Mouse (Mus musculus): Measurements from ENCODE around the gene Agrn. TPM values are rescaled to one million over a fixed set of nuclear protein-coding genes. Genes with fewer than 3 reads are reported as not detected.

Gene Agrn
- polyA plus RNA-seq (2017; shearing (Covaris generic)), result 1 to 10 TPM; 3.9 to 6.5 TPM

GRCm38 (mm10) chr4:156197131-156197828 is at the start of gene Agrn:
Agrn (minus strand) TSS chr4:156197488.

GRCm38 (mm10) chr4:156235808-156236533 is 38.7 kb upstream of the Agrn start, which contains the start of gene Noc2l:
Noc2l (plus strand) TSS chr4:156236010.

GRCm38 (mm10) chr4:156234701-156235213 is 37.5 kb upstream of the Agrn start, which contains the start of gene Plekhn1:
Plekhn1 (minus strand) TSS chr4:156234857.

GRCm38 (mm10) chr4:156215649-156216048 is 18.4 kb upstream of the Agrn start, which contains the start of gene Perm1:
Perm1 (plus strand) TSS chr4:156215868.

DNA sequence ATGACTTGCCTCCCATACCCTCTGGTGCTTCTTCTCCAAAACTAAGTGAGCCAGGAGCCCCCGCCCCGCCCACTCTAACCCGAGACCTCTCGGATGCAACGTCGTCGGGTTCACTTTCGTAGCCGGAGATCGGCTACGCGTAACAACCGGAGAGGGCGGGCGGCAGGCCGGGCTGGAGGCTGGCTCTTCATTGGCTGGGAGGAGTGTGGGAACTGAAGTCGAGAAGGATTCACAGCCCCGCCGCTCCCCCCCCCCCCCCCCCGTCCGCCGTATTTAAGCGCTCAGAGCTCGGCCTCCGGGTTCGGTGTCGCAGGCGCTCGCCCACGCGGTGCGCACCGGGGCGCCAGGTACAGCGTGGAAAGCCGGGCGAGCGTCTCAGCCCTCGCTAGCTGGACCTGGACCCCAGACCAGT is 5.7 kb upstream of the Agrn start, which contains the start of gene AW011738:
AW011738 (plus strand) TSS at position 304 of the 412 bp plus-strand sequence.

DNA sequence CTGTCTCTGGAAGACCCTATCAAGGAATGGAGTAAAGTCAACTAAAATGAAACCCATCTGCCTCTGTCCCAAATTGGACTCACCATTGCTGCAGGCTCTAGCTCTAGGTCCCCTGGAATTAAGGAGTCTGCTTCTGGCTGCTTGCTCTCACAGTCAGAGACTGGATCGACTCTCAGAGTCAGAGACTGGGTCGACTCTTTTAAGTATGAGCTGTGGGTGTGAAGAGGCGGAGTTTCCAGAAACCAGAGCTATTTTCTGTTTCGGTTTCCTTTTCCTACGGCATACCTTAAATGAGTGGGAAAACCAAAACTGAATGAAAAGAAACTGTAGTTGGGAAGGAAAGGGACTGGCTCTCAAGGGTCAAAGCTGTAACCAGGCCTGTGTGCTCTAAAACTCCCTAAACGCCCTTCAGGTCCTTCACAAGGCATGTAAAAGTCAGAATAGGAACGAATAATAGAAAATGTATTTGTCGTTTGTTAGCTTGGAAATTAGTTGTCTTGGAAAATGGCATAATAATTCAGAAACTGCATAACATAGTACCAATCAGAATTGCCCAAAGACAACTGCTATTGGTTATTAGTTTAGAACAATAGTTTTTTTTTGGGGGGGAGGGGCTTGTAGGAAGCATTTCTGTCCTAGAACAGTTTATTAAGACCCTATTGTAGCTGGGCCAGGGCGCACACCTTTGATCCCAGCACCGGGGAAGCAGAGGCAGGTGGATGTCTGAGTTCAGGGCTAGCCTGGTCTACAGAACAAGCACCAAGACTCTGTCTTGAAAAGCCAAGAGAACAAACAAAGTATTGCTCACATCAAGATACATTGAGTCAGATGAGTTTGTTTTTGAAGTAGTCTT is 3.6 kb upstream of the Agrn start, which contains the start of gene Isg15:
Isg15 (minus strand) TSS at position 196 of the 853 bp plus-strand sequence.

DNA sequence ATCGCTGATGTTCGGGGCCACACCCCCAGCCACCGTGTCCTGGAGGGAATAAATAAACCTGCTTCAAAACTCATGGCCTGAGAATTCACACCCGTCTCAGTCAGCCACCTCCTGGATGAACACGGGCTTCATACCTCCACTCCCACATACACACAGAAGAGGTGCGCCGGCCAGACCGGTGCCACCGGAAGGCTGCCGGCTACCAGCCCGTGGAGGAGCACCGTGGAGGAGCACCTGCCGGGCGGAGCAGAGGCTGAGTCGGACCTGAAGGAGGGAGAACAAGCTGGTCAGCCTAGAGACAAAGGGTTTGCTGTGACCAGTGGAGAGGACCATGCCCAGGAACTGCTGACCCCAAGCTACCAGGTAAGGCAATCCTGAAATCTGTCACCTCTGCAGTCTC is 66.9 kb downstream of the Agrn start, which contains the start of gene Rnf223:
Rnf223 (plus strand) TSS at position 78 of the 400 bp plus-strand sequence.

Other genes starting within 250 kb of the Agrn start
- 10 to 100 TPM; 15.8 to 29.0 TPM for gene C1qtnf12, start 235.2 kb downstream of the Agrn start, polyA plus RNA-seq (2017; shearing (Covaris generic))
- gene B3galt6, start 204.8 kb downstream of the Agrn start, polyA plus RNA-seq (2017; shearing (Covaris generic)), result 1 to 10 TPM; 7.4 to 9.5 TPM
- gene Sdf4, start 204.6 kb downstream of the Agrn start, polyA plus RNA-seq (2017; shearing (Covaris generic)), result 100 to 1,000 TPM; 563 to 617 TPM
- 1,000 to 10,000 TPM in 1 of 2 experiments, 100 to 1,000 TPM in 1; 923 to 1,159 TPM for gene Tnfrsf4, start 183.6 kb downstream of the Agrn start, polyA plus RNA-seq (2017; shearing (Covaris generic))
- 1,000 to 10,000 TPM in 1 of 2 experiments, 100 to 1,000 TPM in 1; 560 to 1,034 TPM for gene Tnfrsf18, start 171.3 kb downstream of the Agrn start, polyA plus RNA-seq (2017; shearing (Covaris generic))
- under 1 TPM; 0.22 to 0.50 TPM for gene Ttll10, start 138.1 kb downstream of the Agrn start, polyA plus RNA-seq (2017; shearing (Covaris generic))
- 10 to 100 TPM; 13.2 to 14.3 TPM for gene 9430015G10Rik, start 87.5 kb downstream of the Agrn start, polyA plus RNA-seq (2017; shearing (Covaris generic))
- gene Rnf223, start 67.0 kb downstream of the Agrn start, polyA plus RNA-seq (2017; shearing (Covaris generic)), result under 1 TPM in 1 of 2 experiments, not detected in 1; 0.07 TPM
- gene Isg15, start 3.3 kb upstream of the Agrn start, polyA plus RNA-seq (2017; shearing (Covaris generic)), result 10 to 100 TPM; 71.8 to 72.7 TPM
- gene AW011738, start 5.8 kb upstream of the Agrn start, polyA plus RNA-seq (2017; shearing (Covaris generic)), result 10 to 100 TPM; 18.1 to 19.0 TPM
- gene Perm1, start 18.4 kb upstream of the Agrn start, polyA plus RNA-seq (2017; shearing (Covaris generic)), result 1 to 10 TPM; 1.4 to 2.0 TPM
- gene Plekhn1, start 37.4 kb upstream of the Agrn start, polyA plus RNA-seq (2017; shearing (Covaris generic)), result 10 to 100 TPM; 19.0 to 19.5 TPM
- gene Noc2l, start 38.5 kb upstream of the Agrn start, polyA plus RNA-seq (2017; shearing (Covaris generic)), result 100 to 1,000 TPM; 107 to 135 TPM
- gene Samd11, start 58.2 kb upstream of the Agrn start, polyA plus RNA-seq (2017; shearing (Covaris generic)), result 10 to 100 TPM in 1 of 2 experiments, under 1 TPM in 1; 0.27 to 12.4 TPM
- under 1 TPM in 1 of 2 experiments, not detected in 1; 0.06 TPM for gene Vmn2r-ps159, start 133.6 kb upstream of the Agrn start, polyA plus RNA-seq (2017; shearing (Covaris generic))